ENCODE assay signal across 9 mouse cellular contexts in the genomic region with DNA sequence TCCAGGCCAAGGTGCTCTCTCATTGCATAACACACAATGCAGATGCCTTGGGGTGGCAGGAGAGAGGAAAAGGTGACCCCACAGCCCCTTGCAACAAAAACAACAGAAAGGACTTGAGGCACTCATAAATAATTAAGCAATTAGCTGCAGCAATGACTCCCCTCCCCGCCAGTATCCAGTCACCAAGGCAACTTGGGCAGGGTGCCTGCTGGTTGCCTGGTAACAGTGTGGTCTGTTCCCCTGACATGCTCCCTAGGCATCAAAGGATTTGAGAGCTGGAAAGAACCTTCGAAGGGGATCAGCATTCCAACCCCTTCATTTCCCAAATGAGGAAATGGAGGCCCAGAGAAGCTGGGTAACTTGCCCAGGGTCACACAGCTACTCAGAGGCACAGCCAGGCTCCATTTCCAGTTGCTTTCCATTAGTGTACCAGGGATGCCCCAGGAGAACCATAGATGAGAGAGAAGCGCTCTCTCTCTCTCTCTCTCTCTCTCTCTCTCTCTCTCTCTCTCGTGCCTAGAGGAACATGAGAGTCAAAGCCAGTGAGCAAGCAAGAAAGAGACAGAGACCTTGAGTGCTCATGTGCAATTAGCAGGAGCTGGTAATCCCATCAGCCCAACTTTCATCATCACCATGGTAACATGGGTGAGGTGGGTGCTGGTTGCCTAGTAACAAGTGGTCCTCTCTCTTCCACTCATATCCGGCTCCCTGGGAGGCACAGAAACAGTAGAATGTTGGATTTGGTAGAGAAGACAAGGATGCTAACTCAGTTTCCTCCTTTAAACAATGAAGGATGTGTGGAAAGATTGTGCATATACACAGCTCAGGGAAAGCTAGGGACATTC. TPM values are rescaled to one million over a fixed set of nuclear protein-coding genes. Genes with fewer than 3 reads are reported as not detected.
A peak's percentile ranks its signal among the peaks of the same experiment; 100 is the strongest.
DNase-seq lines count a peak whose midpoint lies in the region; ATAC-seq and TF ChIP-seq lines count a peak whose summit lies in the region.
"Had no signal": no experiment of that assay in that cellular context is flagged by ENCODE, and none has a peak within 500 bp of the region (broad histone marks: within the 10 kb centered on the region; RNA-seq: fewer than 3 reads in every experiment).

No protein-coding gene starts in this region.

- no peak for TF ChIP-seq CTCF in midbrain, postnatal 0 days (IDR thresholded peaks at IDR 0.05)

- H3K9ac ChIP-seq in forebrain, embryonic 16.5 days (replicated peaks; ENCODE audit: low read depth, low read length), result no peak overlapping the region
- no peak overlapping the region for H3K9ac ChIP-seq in midbrain, postnatal 0 days (replicated peaks; ENCODE audit: low read length, poor library complexity, severe bottlenecking)
- no peak overlapping the region for H3K9ac ChIP-seq in liver, embryonic 12.5 days
- H3K9ac ChIP-seq: heart, embryonic 15.5 days had no signal

- H3K4me2 ChIP-seq in forebrain, embryonic 16.5 days (ENCODE audit: low read length), result peak overlapping the region; percentile 31
- peak overlapping the region; percentile 7; the same call in 1 of the 2 replicates for H3K4me2 ChIP-seq in midbrain, postnatal 0 days (ENCODE audit: low read depth, low read length, poor library complexity, severe bottlenecking)
- no peak overlapping the region for H3K4me2 ChIP-seq in liver, embryonic 12.5 days
- H3K4me2 ChIP-seq: heart, embryonic 15.5 days had no signal

- peaks cover 53% of the 10 kb centered on the region for H3K4me1 ChIP-seq in forebrain, embryonic 16.5 days (replicated peaks; ENCODE audit: control insufficient read depth, insufficient read depth, low read length)
- peaks cover 30% of the 10 kb centered on the region for H3K4me1 ChIP-seq in midbrain, postnatal 0 days (ENCODE audit: insufficient read depth, low read length)
- H3K4me1 ChIP-seq in liver, embryonic 12.5 days, result peaks cover 19% of the 10 kb centered on the region; the same call in 1 of the 2 replicates

- no peak overlapping the region for H3K4me3 ChIP-seq in forebrain, embryonic 16.5 days (replicated peaks; ENCODE audit: low read length)
- no peak overlapping the region for H3K4me3 ChIP-seq in midbrain, postnatal 0 days (ENCODE audit: low read depth, low read length)
- H3K4me3 ChIP-seq in liver, embryonic 12.5 days, result no peak overlapping the region
- H3K4me3 ChIP-seq: heart, embryonic 15.5 days had no signal

- H3K36me3 ChIP-seq in forebrain, embryonic 16.5 days (ENCODE audit: control insufficient read depth, insufficient read depth), result no peaks in the 10 kb centered on the region
- no peaks in the 10 kb centered on the region for H3K36me3 ChIP-seq in midbrain, postnatal 0 days (ENCODE audit: insufficient read depth, low read length)
- no peaks in the 10 kb centered on the region for H3K36me3 ChIP-seq in liver, embryonic 12.5 days
- H3K36me3 ChIP-seq: heart, embryonic 15.5 days had no signal

- no peaks in the 10 kb centered on the region for H3K9me3 ChIP-seq in forebrain, embryonic 16.5 days (ENCODE audit: control insufficient read depth, low read length)
- no peaks in the 10 kb centered on the region for H3K9me3 ChIP-seq in midbrain, postnatal 0 days (ENCODE audit: low read length)
- H3K9me3 ChIP-seq in liver, embryonic 12.5 days (replicated peaks), result no peaks in the 10 kb centered on the region
- H3K9me3 ChIP-seq: heart, embryonic 15.5 days had no signal

- peak overlapping the region; percentile 87 for H3K27ac ChIP-seq in forebrain, embryonic 16.5 days (ENCODE audit: low read length)
- peak overlapping the region; percentile 4; the same call in 1 of the 2 replicates for H3K27ac ChIP-seq in midbrain, postnatal 0 days (ENCODE audit: low read depth, low read length)
- H3K27ac ChIP-seq in liver, embryonic 12.5 days, result no peak overlapping the region
- H3K27ac ChIP-seq: heart, embryonic 15.5 days had no signal

- peak; percentile 84 for ATAC-seq in forebrain, embryonic 16.5 days
- ATAC-seq in midbrain, postnatal 0 days (ENCODE audit: low FRiP score), result peak; percentile 67
- ATAC-seq in liver, embryonic 12.5 days, result no peak

- WGBS in forebrain, embryonic 16.5 days, result 18% methylated on average over 4 of the region's 5 CpGs
- 13% methylated on average over 5 of the region's 5 CpGs for WGBS in midbrain, postnatal 0 days
- WGBS in liver, embryonic 12.5 days (ENCODE audit: insufficient replicate concordance), result 40% methylated on average over 5 of the region's 5 CpGs

- peak; percentile 56 to 71 for DNase-seq in cerebellum, postnatal 25 days
- peak; percentile 88 to 89 for DNase-seq in layer of hippocampus, adult 8-10 months (ENCODE audit: low spot score in 2 of 2)
- peak; percentile 89 for DNase-seq in midbrain, postnatal 0 days (ENCODE audit: low spot score)
- no peak for DNase-seq in heart, postnatal 36 days
- DNase-seq in urinary bladder, adult 2 months (ENCODE audit: low spot score), result no peak
- DNase-seq in thymus, adult 18-20 months, result no peak

- intact Hi-C loops in heart, postnatal 36 days (cut with DNase I), result loop anchor here (10.0 kb wide), 1 partner anchor 1205 kb away; no protein-coding TSS in a partner anchor

- no peaks in the 10 kb centered on the region for H3K27me3 ChIP-seq in forebrain, embryonic 16.5 days (replicated peaks; ENCODE audit: control insufficient read depth, insufficient read depth, low read length)
- no peaks in the 10 kb centered on the region for H3K27me3 ChIP-seq in midbrain, postnatal 0 days (ENCODE audit: insufficient read depth, low read length)
- peaks cover 53% of the 10 kb centered on the region for H3K27me3 ChIP-seq in liver, embryonic 12.5 days (replicated peaks)
- H3K27me3 ChIP-seq: heart, embryonic 15.5 days had no signal

RNA-seq across cellular contexts. Expression of a gene that starts 3.1 kb away (rescaled TPM):
- 3.0 and 6.3 TPM in 2 replicates for polyA plus RNA-seq in forebrain, embryonic 16.5 days (2015; fragmentation: Nextera tagmentation; extraction: Ambion mirVana)
- 10 to 100 TPM in 1 of 4 experiments, 1 to 10 TPM in 3; 6.4 to 10.0 (median 7.2) TPM for total RNA-seq in layer of hippocampus, adult 8-10 months (2022)
- total RNA-seq in midbrain, postnatal 0 days (2014; rRNA removed), result 1.1 and 2.5 TPM in 2 replicates
- polyA plus RNA-seq in midbrain, postnatal 0 days (2015; fragmentation: Nextera tagmentation; extraction: Ambion mirVana), result 1.3 and 2.9 TPM in 2 replicates
- 1 to 10 TPM; 2.4 to 2.5 TPM for total RNA-seq in heart, postnatal 36 days (2021)
- 1.4 and 3.0 TPM in 2 replicates for polyA plus RNA-seq in liver, embryonic 12.5 days (2016; fragmentation: Nextera tagmentation; extraction: Ambion mirVana)
- polyA plus RNA-seq in urinary bladder, adult 2 months (2012; rRNA removed), result 1.2 and 2.5 TPM in 2 replicates

RNA-seq across cellular contexts. Expression of a gene that starts 3.1 kb away (rescaled TPM):
- 8.8 and 10.2 TPM in 2 replicates for polyA plus RNA-seq in forebrain, embryonic 16.5 days (2015; fragmentation: Nextera tagmentation; extraction: Ambion mirVana)
- total RNA-seq in layer of hippocampus, adult 8-10 months (2022), result 10 to 100 TPM; 20.1 to 27.8 (median 25.3) TPM
- 8.4 and 10.6 TPM in 2 replicates for total RNA-seq in midbrain, postnatal 0 days (2014; rRNA removed)
- polyA plus RNA-seq in midbrain, postnatal 0 days (2015; fragmentation: Nextera tagmentation; extraction: Ambion mirVana), result 5.4 and 5.5 TPM in 2 replicates
- 10 to 100 TPM; 41.2 to 43.2 TPM for total RNA-seq in heart, postnatal 36 days (2021)
- polyA plus RNA-seq in liver, embryonic 12.5 days (2016; fragmentation: Nextera tagmentation; extraction: Ambion mirVana), result 2.3 and 2.4 TPM in 2 replicates
- 42.9 and 47.3 TPM in 2 replicates for polyA plus RNA-seq in urinary bladder, adult 2 months (2012; rRNA removed)

RNA-seq across cellular contexts. Expression of a gene that starts 22.8 kb away (rescaled TPM):
- polyA plus RNA-seq in forebrain, embryonic 16.5 days (2015; fragmentation: Nextera tagmentation; extraction: Ambion mirVana), result 17.3 and 17.6 TPM in 2 replicates
- total RNA-seq in layer of hippocampus, adult 8-10 months (2022), result 10 to 100 TPM; 39.7 to 52.1 (median 46.9) TPM
- total RNA-seq in midbrain, postnatal 0 days (2014; rRNA removed), result 110 and 114 TPM in 2 replicates
- 26.0 and 27.8 TPM in 2 replicates for polyA plus RNA-seq in midbrain, postnatal 0 days (2015; fragmentation: Nextera tagmentation; extraction: Ambion mirVana)
- 1 to 10 TPM; 3.9 to 6.6 TPM for total RNA-seq in heart, postnatal 36 days (2021)
- polyA plus RNA-seq in liver, embryonic 12.5 days (2016; fragmentation: Nextera tagmentation; extraction: Ambion mirVana), result 0.23 and 0.39 TPM in 2 replicates
- 4.2 and 6.6 TPM in 2 replicates for polyA plus RNA-seq in urinary bladder, adult 2 months (2012; rRNA removed)

RNA-seq across cellular contexts. Expression of a gene that starts 56.5 kb away (rescaled TPM):
- 2.3 and 3.7 TPM in 2 replicates for polyA plus RNA-seq in forebrain, embryonic 16.5 days (2015; fragmentation: Nextera tagmentation; extraction: Ambion mirVana)
- under 1 TPM in 3 of 4 experiments, not detected in 1; 0.45 to 0.60 (median 0.59) TPM for total RNA-seq in layer of hippocampus, adult 8-10 months (2022)
- total RNA-seq in midbrain, postnatal 0 days (2014; rRNA removed), result 0.27 TPM in 1 of 2 replicates, not detected in the other
- polyA plus RNA-seq in midbrain, postnatal 0 days (2015; fragmentation: Nextera tagmentation; extraction: Ambion mirVana), result 0.82 and 1.3 TPM in 2 replicates
- total RNA-seq in heart, postnatal 36 days (2021), result not detected
- not detected in 2 replicates for polyA plus RNA-seq in liver, embryonic 12.5 days (2016; fragmentation: Nextera tagmentation; extraction: Ambion mirVana)
- not detected in 2 replicates for polyA plus RNA-seq in urinary bladder, adult 2 months (2012; rRNA removed)

Comparison
In these comparisons a context has a peak if more than half of its experiments do, and no peak if none do; other contexts are left out.
1. DNase-seq: peak in cerebellum, postnatal 25 days (2 of 2), layer of hippocampus, adult 8-10 months (2 of 2) and midbrain, postnatal 0 days (single experiment); none in heart, postnatal 36 days (0 of 2), urinary bladder, adult 2 months (single experiment) and thymus, adult 18-20 months (0 of 2).